Mouse (Mus musculus) intestine, embryonic 16.5 days (tissue): Measurements from ENCODE around the gene Cnbp. TPM values are rescaled to one million over a fixed set of nuclear protein-coding genes. Genes with fewer than 3 reads are reported as not detected.

Experiments used
- ATAC-seq: fragments of 200-750 bp; cut with Nextera tagmentation; 2 replicates; pipeline ENCODE4 v1.8.0; 2017; ENCODE audit warnings: moderate TSS enrichment, moderate library complexity
- H3K27ac ChIP-seq: fragments of 300-500 bp; sonication (generic); 2 replicates; pipeline ENCODE4 v1.5.1; 2014; ENCODE audit warnings: mild to moderate bottlenecking, low read length
- H3K27me3 ChIP-seq: fragments of 300-500 bp; sonication (generic); replicated peaks from 2 replicates; pipeline ENCODE4 v1.6.1; 2014; ENCODE audit warnings: low read length, control low read depth, mixed read lengths; ENCODE audit not compliant: control insufficient read depth, insufficient read depth
- H3K36me3 ChIP-seq: fragments of 300-500 bp; sonication (generic); 2 replicates; pipeline ENCODE4 v1.6.1; 2014; ENCODE audit warnings: low read length, control low read depth; ENCODE audit not compliant: control insufficient read depth, insufficient read depth
- H3K4me1 ChIP-seq: fragments of 300-500 bp; sonication (generic); 2 replicates; pipeline ENCODE4 v1.6.1; 2014; ENCODE audit warnings: low read length, control low read depth, mixed read lengths; ENCODE audit not compliant: control insufficient read depth, insufficient read depth
- H3K4me2 ChIP-seq: fragments of 300-500 bp; sonication (generic); 2 replicates; pipeline ENCODE4 v1.6.1; 2014; ENCODE audit warnings: low read depth, low read length, control low read depth
- H3K4me3 ChIP-seq: fragments of 300-500 bp; sonication (generic); 2 replicates; pipeline ENCODE4 v1.5.1; 2014; ENCODE audit warnings: mild to moderate bottlenecking, low read length
- H3K9ac ChIP-seq: fragments of 300-500 bp; sonication (generic); 2 replicates; pipeline ENCODE4 v1.6.1; 2014; ENCODE audit warnings: low read depth, low read length
- H3K9me3 ChIP-seq: fragments of 300-500 bp; sonication (generic); 2 replicates; pipeline ENCODE4 v1.6.1; 2016; ENCODE audit warnings: low read length, control low read depth; ENCODE audit not compliant: control insufficient read depth
- WGBS: fragments of 180-500 bp; shearing (Covaris S2); extraction: QIAGEN DNeasy Blood & Tissue Kit; methylation state at CpG from one replicate; pipeline ENCODE4 v1.1.7; 2014; 5-methylcytosine and 5-hydroxymethylcytosine counted together
- polyA plus RNA-seq: library from polyadenylated mRNA; unstranded; fragments of >200 nt; fragmentation: Nextera tagmentation; extraction: Ambion mirVana; gene quantifications from 2 replicates; pipeline ENCODE4 v1.2.1, GENCODE M21; 2015

Gene Cnbp
- 831 and 949 TPM in 2 replicates for polyA plus RNA-seq

GRCm38 (mm10) chr6:87850900-87851614 lies at the start of gene Cnbp:
Gene Cnbp, minus strand, starts transcription at chr6:87851106.
- Histone ChIP-seq H3K27me3 (no peaks in the 10 kb centered on the region), H3K9ac (peak within 1 kb of the TSS; percentile 96), H3K36me3 (no peaks in the 10 kb centered on the region), H3K4me3 (peak within 1 kb of the TSS; percentile 99), H3K27ac (peak within 1 kb of the TSS; percentile 96), H3K9me3 (no peaks in the 10 kb centered on the region), H3K4me1 (peaks cover 18% of the 10 kb centered on the region), H3K4me2 (peak within 1 kb of the TSS; percentile 90)
- WGBS, result under 1% methylated on average over 55 of the region's 55 CpGs
- ATAC-seq, result peak; percentile 98

DNA sequence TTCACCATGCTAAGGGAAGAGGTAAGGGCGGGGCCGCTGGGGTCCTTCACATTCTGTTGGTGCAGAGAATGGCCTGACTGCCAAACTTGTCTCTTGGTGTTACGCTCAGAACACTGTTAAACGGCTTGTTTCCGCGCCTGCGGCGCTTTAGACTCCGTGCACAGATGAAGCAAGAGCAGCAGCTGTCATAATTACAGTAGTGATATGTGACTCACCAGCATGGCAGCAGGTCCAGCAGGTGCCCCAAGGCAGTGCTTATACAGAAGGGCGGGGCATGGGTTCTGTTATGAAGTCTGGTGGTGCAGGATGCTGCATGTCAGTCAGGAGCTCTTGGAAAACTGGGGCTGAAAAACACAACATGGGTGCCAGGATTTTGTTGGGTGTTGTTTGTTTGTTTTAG lies 47.1 kb upstream of the Cnbp start:
- no peak overlapping the region for H3K4me2 ChIP-seq
- peaks cover 18% of the 10 kb centered on the region for H3K36me3 ChIP-seq
- no peaks in the 10 kb centered on the region for H3K27me3 ChIP-seq
- no peaks in the 10 kb centered on the region for H3K4me1 ChIP-seq
- 81% methylated on average over 10 of the region's 10 CpGs for WGBS
- no peaks in the 10 kb centered on the region for H3K9me3 ChIP-seq
- H3K4me3 ChIP-seq, result no peak overlapping the region
- no peak overlapping the region for H3K9ac ChIP-seq
- ATAC-seq, result peak; percentile 91
- H3K27ac ChIP-seq, result no peak overlapping the region

- H3K4me1 ChIP-seq, result peaks cover under 1% of the 10 kb centered on the region
- no peak overlapping the region for H3K4me2 ChIP-seq
- H3K36me3 ChIP-seq, result peaks cover 32% of the 10 kb centered on the region
- H3K9ac ChIP-seq, result no peak overlapping the region
- no peaks in the 10 kb centered on the region for H3K27me3 ChIP-seq
- no peaks in the 10 kb centered on the region for H3K9me3 ChIP-seq
- no peak for ATAC-seq
- H3K4me3 ChIP-seq, result no peak overlapping the region
- no peak overlapping the region for H3K27ac ChIP-seq
- WGBS, result 87% methylated on average over 7 of the region's 7 CpGs
These were observed 43.0 kb upstream of the Cnbp start for GRCm38 (mm10) chr6:87893931-87894330.

DNA sequence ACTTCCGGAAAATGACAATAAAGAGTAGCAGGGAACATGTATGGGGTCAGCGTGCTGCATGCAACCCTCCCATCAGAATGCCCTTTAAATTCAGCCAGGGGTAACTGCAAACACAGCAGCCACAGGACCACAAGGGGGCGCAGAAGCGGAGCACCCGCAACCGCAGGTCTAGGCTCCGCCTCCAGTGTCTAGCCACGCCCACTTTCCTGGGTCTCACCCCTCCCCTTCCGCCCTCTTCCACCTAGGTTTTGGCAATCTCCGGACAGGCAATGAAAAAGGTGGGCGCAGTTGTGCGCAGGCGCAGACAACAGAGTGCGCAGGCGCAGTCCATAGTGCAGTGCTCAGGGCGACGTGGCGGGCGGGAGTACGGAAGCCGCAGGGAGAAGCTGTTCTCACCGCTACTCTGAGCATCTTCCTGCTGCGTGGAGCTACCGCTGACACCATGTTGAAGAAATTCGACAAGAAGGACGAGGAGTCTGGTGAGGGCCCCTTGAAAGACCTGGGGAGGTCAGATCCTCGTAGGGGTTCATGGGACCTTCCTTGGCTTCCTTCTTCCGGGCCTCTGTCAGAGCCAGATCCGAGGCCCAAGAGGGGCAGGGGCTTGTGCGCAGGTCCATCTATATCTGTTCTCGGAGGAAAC lies 36.8 kb upstream of the Cnbp start, which contains the start of gene Copg1:
Gene Copg1, plus strand, starts transcription at position 221 of the 640 bp plus-strand sequence.
- peak within 1 kb of the TSS; percentile 83 for H3K27ac ChIP-seq
- no peaks in the 10 kb centered on the region for H3K9me3 ChIP-seq
- H3K36me3 ChIP-seq, result peaks cover 20% of the 10 kb centered on the region
- H3K27me3 ChIP-seq, result no peaks in the 10 kb centered on the region
- under 1% methylated on average over 31 of the region's 31 CpGs for WGBS
- peak within 1 kb of the TSS; percentile 51 for H3K4me2 ChIP-seq
- H3K9ac ChIP-seq, result peak within 1 kb of the TSS; percentile 81
- peak within 1 kb of the TSS; percentile 78 for H3K4me3 ChIP-seq
- peaks cover 10% of the 10 kb centered on the region for H3K4me1 ChIP-seq
- peak; percentile 94 for ATAC-seq

DNA sequence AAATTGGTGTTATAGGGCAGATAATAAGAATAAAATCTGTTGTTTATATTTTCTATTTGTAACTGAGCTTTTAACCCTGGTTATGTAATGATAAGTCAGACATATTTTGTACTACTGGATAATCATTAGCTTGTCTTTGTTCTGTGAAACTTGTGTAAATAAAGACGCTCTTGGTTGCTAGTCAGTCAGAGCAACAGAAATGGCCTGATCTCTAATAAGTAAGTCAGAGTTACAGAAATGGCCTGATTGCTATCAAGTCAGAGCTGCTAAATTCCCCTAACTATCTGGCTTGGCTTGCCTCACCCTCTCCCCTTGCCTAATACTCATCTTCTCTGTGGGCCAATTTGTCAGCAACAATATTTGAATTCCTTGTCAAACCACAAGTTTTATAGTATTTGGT lies 35.8 kb upstream of the Cnbp start:
- 38% methylated on average over 1 of the region's 1 CpGs for WGBS
- H3K9ac ChIP-seq, result no peak overlapping the region
- no peak overlapping the region for H3K4me3 ChIP-seq
- no peak overlapping the region for H3K4me2 ChIP-seq
- ATAC-seq, result no peak
- no peaks in the 10 kb centered on the region for H3K9me3 ChIP-seq
- peak overlapping the region; percentile 16; the same call in 1 of the 2 replicates for H3K27ac ChIP-seq
- peaks cover 15% of the 10 kb centered on the region for H3K36me3 ChIP-seq
- H3K27me3 ChIP-seq, result no peaks in the 10 kb centered on the region
- H3K4me1 ChIP-seq, result peaks cover 10% of the 10 kb centered on the region

DNA sequence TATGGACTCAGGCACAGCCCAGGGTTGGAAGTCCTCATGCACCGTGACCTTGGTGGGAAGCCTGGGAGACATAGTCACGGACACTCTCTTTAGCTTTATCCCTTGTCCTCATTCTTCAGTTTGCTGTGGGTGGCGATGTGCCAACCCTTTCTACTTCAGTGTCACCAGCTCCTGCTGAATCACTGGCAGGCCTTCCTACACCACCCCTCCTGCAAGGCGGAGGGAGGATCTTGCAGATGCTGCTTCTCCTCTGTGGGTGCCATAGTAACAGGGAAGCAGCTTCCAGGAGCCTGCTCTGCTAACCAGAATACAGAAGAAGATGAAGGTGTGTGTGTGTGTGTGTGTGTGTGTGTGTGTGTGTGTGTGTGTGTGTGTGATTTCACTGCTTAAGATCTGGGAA lies 31.9 kb upstream of the Cnbp start:
- H3K4me1 ChIP-seq, result peaks cover 9% of the 10 kb centered on the region; the same call in 1 of the 2 replicates
- ATAC-seq, result no peak
- WGBS, result 75% methylated on average over 4 of the region's 4 CpGs
- H3K27ac ChIP-seq, result no peak overlapping the region
- no peaks in the 10 kb centered on the region for H3K36me3 ChIP-seq
- H3K27me3 ChIP-seq, result no peaks in the 10 kb centered on the region
- no peak overlapping the region for H3K4me3 ChIP-seq
- H3K4me2 ChIP-seq, result no peak overlapping the region
- H3K9ac ChIP-seq, result no peak overlapping the region
- H3K9me3 ChIP-seq, result no peaks in the 10 kb centered on the region

- Histone ChIP-seq H3K4me3 (no peak overlapping the region), H3K36me3 (no peaks in the 10 kb centered on the region), H3K9me3 (no peaks in the 10 kb centered on the region), H3K4me1 (peaks cover 9% of the 10 kb centered on the region; the same call in 1 of the 2 replicates), H3K4me2 (no peak overlapping the region), H3K27ac (no peak overlapping the region), H3K9ac (no peak overlapping the region), H3K27me3 (no peaks in the 10 kb centered on the region)
- 81% methylated on average over 3 of the region's 3 CpGs for WGBS
- no peak for ATAC-seq
These were observed 31.3 kb upstream of the Cnbp start for GRCm38 (mm10) chr6:87882221-87882620.

DNA sequence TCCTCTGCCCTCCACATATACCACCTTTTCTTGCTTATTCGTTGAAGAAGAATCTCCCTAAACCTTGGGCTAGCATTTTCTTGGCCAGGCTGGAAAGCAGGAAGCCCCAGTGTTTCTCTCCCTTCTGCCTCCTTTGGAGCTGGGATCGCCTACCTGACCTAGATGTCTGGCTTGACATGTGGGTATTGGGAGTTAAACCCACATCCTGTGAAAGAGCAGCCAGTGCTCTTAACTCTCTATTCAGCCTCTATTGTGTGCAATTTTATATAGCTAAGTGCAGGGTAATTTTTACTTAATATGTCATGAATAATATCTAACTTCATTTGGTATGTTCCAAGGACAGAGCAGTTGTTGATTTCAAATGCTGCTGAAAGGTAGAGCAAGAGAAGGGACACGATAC lies 28.7 kb upstream of the Cnbp start:
- no peaks in the 10 kb centered on the region for H3K9me3 ChIP-seq
- H3K9ac ChIP-seq, result no peak overlapping the region
- 63% methylated on average over 3 of the region's 3 CpGs for WGBS
- H3K27me3 ChIP-seq, result no peaks in the 10 kb centered on the region
- no peak overlapping the region for H3K27ac ChIP-seq
- no peak for ATAC-seq
- no peak overlapping the region for H3K4me3 ChIP-seq
- no peaks in the 10 kb centered on the region for H3K36me3 ChIP-seq
- peaks cover 9% of the 10 kb centered on the region; the same call in 1 of the 2 replicates for H3K4me1 ChIP-seq
- H3K4me2 ChIP-seq, result no peak overlapping the region

DNA sequence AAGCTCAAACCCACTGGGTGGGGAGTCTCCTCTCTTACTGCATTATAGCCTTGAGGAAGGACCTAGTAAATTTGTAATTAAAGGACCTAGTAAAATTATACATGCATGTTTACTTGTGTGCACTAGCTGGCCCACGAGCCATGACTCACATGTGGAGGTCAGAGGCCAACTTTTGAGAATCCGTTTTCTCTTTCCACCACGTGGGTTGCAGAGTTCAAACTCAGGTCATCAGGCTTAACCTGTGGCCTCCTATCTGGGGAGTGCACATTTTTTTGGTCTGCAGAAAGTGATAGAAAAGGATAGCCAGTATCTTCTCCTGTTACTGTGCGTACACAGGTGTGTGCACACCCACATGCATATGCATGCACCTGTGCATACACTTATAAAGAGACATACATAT lies 28.1 kb upstream of the Cnbp start:
- no peak for ATAC-seq
- no peaks in the 10 kb centered on the region for H3K36me3 ChIP-seq
- H3K4me1 ChIP-seq, result peaks cover 9% of the 10 kb centered on the region; the same call in 1 of the 2 replicates
- H3K9ac ChIP-seq, result no peak overlapping the region
- H3K4me3 ChIP-seq, result no peak overlapping the region
- no peaks in the 10 kb centered on the region for H3K27me3 ChIP-seq
- H3K4me2 ChIP-seq, result no peak overlapping the region
- H3K9me3 ChIP-seq, result no peaks in the 10 kb centered on the region; the same call in 1 of the 2 replicates
- WGBS, result 24% methylated on average over 4 of the region's 4 CpGs
- H3K27ac ChIP-seq, result no peak overlapping the region
